Mouse (Mus musculus): ENCODE measurements at regions not wholly inside any gene's neighbourhood (a gene's known extent, or its start where the extent isn't known, plus 50 kb on each side); places are given as distances from the start of the nearest gene placed in this dataset.

- TF ChIP-seq GATA1 (IDR thresholded peaks at IDR 0.05; ENCODE audit: borderline replicate concordance, low read length): no peak
- no peak for TF ChIP-seq FLI1 (IDR thresholded peaks at IDR 0.05; ENCODE audit: low read length)
These were observed 131.2 kb upstream of the Ahr start for GRCm38 (mm10) chr12:35666062-35666461.

Data from megakaryocyte, embryonic 14.5 days (primary cell).